Mouse (Mus musculus) hindbrain, embryonic 10.5 days (tissue): Measurements from ENCODE around the gene Tab1. TPM values are rescaled to one million over a fixed set of nuclear protein-coding genes. Genes with fewer than 3 reads are reported as not detected.
A peak's percentile ranks its signal among the peaks of the same experiment; 100 is the strongest.

ENCODE experiments used
- DNase-seq: peaks from one replicate; pipeline ENCODE4 v3.0.0-alpha.2; 2017; ENCODE audit warnings: low spot score
- H3K27ac ChIP-seq: fragments of 300-500 bp; sonication (generic); 2 replicates; pipeline ENCODE4 v1.5.1; 2016; ENCODE audit warnings: mild to moderate bottlenecking, moderate library complexity
- H3K27me3 ChIP-seq: fragments of 300-500 bp; sonication (generic); 2 replicates; pipeline ENCODE4 v1.6.1; 2016; ENCODE audit warnings: mild to moderate bottlenecking; ENCODE audit not compliant: poor library complexity, insufficient read depth, severe bottlenecking
- H3K36me3 ChIP-seq: fragments of 300-500 bp; sonication (generic); 2 replicates; pipeline ENCODE4 v1.6.1; 2016; ENCODE audit warnings: mild to moderate bottlenecking, moderate library complexity
- H3K4me1 ChIP-seq: fragments of 300-500 bp; sonication (generic); replicated peaks from 2 replicates; pipeline ENCODE4 v1.6.1; 2016; ENCODE audit warnings: mild to moderate bottlenecking
- H3K4me3 ChIP-seq: fragments of 300-500 bp; sonication (generic); 2 replicates; pipeline ENCODE4 v1.5.1; 2016; ENCODE audit warnings: mild to moderate bottlenecking, moderate library complexity
- H3K9me3 ChIP-seq: fragments of 300-500 bp; sonication (generic); 2 replicates; pipeline ENCODE4 v1.6.1; 2016; ENCODE audit warnings: mild to moderate bottlenecking, moderate library complexity
- WGBS: fragments of 180-500 bp; shearing (Covaris S2); methylation state at CpG from one replicate; pipeline ENCODE4 v1.1.7; 2016; 5-methylcytosine and 5-hydroxymethylcytosine counted together
- polyA plus RNA-seq: library from polyadenylated mRNA; unstranded; fragments of >200 nt; fragmentation: Nextera tagmentation; extraction: Ambion mirVana; gene quantifications from 2 replicates; pipeline ENCODE4 v1.2.1, GENCODE M21; 2016

Gene Tab1
- polyA plus RNA-seq, 1 experiment from 2014 or later = 42.8 TPM

DNA sequence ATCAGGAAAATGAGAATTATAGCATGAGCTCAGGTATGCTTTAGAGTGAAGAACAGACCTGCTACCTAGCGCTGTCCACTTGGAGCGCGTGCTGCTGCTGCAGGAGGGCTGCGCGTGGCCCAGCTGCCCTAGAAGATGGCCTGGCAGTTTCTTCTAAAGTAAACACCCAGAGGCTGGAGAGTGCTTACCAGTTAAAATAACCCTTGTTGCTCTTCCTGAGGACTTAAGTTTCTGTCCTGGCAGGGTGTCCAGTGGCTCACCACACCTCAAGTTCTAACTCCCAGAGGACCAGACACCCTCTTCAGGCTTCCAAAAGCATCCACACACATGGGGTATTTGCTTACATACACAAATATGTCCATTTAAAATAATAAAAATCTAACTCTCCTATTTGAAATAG is 12.5 kb downstream of the Tab1 start:
- Histone ChIP-seq H3K36me3 (peaks cover 85% of the 10 kb centered on the region), H3K4me3 (no peak overlapping the region), H3K4me1 (0 out of 2 replicates have a peak, but pooled peaks cover 4% of the 10 kb centered on the region), H3K27ac (no peak overlapping the region), H3K9me3 (peaks cover 6% of the 10 kb centered on the region; the same call in 1 of the 2 replicates), H3K27me3 (no peaks in the 10 kb centered on the region)
- no peak for DNase-seq
- 94% methylated on average over 5 of the region's 5 CpGs for WGBS

DNA sequence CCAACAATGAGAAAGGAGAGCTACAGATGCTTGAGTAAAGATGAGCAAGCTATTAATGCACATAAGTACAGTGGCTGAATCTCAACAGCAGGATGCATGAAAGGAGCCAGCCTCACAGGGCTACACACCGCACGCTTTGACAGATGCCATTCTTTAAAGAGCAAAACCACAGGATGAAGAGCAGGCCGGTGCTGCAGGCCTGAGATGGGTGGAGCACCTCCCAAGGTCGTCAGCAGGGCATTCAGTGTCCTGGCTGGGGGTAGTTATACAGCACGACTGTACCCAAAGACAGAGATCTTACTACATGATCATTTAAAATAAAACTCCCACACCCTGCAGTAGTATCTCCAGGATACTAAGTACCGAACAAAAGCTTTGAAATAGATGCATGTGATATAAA is 13.2 kb downstream of the Tab1 start:
- Histone ChIP-seq H3K27ac (no peak overlapping the region), H3K36me3 (peaks cover 85% of the 10 kb centered on the region), H3K27me3 (no peaks in the 10 kb centered on the region), H3K4me3 (no peak overlapping the region), H3K9me3 (peaks cover 6% of the 10 kb centered on the region; the same call in 1 of the 2 replicates), H3K4me1 (0 out of 2 replicates have a peak, but pooled peaks cover 4% of the 10 kb centered on the region)
- 80% methylated on average over 6 of the region's 6 CpGs for WGBS
- no peak for DNase-seq

DNA sequence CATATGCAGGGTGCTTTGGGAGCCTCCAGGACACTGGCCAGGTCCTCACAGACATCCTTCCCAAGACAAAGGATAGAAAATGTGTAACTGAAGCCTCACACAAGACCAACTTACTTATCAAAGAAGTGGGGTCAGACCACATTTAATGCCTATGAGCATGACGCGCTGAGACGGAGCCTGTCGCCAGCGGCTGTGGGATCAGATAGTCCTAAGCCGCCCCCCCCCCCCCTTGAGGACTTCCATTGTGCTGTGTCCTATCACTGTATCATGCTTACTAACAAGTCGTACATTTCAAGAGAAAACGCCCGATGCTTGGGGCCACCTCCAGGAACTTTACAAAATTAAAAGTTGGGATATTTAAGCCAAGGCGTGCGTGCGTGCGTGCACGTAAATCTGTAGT is 14.2 kb downstream of the Tab1 start:
- no peak overlapping the region for H3K4me3 ChIP-seq
- H3K36me3 ChIP-seq = peaks cover 85% of the 10 kb centered on the region
- no peaks in the 10 kb centered on the region for H3K27me3 ChIP-seq
- H3K9me3 ChIP-seq = peaks cover 3% of the 10 kb centered on the region; the same call in 1 of the 2 replicates
- 0 out of 2 replicates have a peak, but pooled peaks cover 4% of the 10 kb centered on the region for H3K4me1 ChIP-seq
- no peak overlapping the region for H3K27ac ChIP-seq
- 92% methylated on average over 14 of the region's 14 CpGs for WGBS
- DNase-seq = no peak

DNA sequence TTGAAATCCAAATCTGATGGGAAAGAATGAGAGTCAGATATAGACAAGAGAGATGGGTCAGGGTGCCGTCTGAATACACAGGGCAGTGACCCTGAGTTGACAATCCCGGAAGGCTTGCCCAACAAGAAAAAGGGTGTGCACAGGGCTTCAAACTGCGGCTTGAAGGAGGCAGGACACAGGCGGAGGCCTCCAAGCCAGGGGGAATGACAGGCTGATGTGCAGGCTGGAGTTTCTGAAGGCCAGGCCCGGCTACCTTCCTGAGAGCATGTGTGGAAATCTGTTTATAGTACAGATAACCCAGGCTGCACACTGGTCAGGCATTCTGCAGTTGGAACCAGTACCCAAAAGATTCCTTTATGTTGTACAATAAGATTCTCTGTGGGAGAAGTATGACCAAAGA is 14.6 kb downstream of the Tab1 start:
- 80% methylated on average over 5 of the region's 5 CpGs for WGBS

DNA sequence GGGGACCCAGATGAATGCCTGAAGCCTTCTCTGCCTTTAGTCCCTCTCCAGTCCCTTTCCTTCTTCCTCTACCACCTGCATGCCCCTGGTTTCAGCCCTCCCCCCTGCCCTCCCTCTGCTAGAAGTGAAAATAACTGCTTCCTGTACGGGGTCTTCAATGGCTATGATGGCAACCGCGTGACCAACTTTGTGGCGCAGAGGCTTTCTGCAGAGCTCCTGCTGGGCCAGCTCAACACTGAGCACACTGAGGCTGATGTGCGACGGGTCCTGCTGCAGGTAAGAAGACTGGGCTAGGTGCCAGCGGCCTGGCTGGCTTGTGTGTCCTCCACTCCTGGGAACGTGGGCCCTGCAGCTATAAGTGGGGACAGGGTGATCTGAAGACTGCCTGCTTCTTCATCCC is 15.6 kb downstream of the Tab1 start:
- H3K27me3 ChIP-seq = no peaks in the 10 kb centered on the region
- H3K4me1 ChIP-seq = peaks cover 9% of the 10 kb centered on the region; the same call in 1 of the 2 replicates
- 92% methylated on average over 8 of the region's 8 CpGs for WGBS
- no peak for DNase-seq
- H3K4me3 ChIP-seq = no peak overlapping the region
- H3K9me3 ChIP-seq = no peaks in the 10 kb centered on the region
- no peak overlapping the region for H3K27ac ChIP-seq
- peaks cover 85% of the 10 kb centered on the region for H3K36me3 ChIP-seq

More for the DNA sequence above, 14.6 kb downstream of the Tab1 start:
- Histone ChIP-seq H3K27ac (no peak overlapping the region), H3K27me3 (no peaks in the 10 kb centered on the region), H3K9me3 (no peaks in the 10 kb centered on the region), H3K36me3 (peaks cover 85% of the 10 kb centered on the region), H3K4me3 (no peak overlapping the region), H3K4me1 (0 out of 2 replicates have a peak, but pooled peaks cover 4% of the 10 kb centered on the region)
- DNase-seq = no peak

DNA sequence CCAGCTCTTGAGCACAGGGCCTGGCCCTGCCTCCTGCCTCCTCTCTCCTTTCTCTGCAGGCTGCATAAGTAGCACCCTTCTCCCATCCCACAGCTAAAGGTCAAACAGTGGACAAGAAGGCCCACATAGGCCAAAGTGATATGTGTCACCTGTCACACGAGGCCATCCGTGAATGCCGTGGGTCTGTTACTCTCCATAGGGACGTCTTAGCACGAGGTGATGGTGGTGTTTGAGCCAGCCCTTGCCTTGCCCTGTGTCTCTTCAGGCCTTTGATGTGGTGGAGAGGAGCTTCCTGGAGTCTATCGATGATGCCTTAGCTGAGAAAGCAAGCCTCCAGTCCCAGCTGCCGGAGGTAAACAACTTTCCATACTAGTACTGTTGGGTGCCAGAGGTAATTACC is 16.6 kb downstream of the Tab1 start:
- H3K27ac ChIP-seq = peak overlapping the region; percentile 50; the same call in 1 of the 2 replicates
- peaks cover 85% of the 10 kb centered on the region for H3K36me3 ChIP-seq
- WGBS = 93% methylated on average over 7 of the region's 7 CpGs
- no peak for DNase-seq
- H3K27me3 ChIP-seq = no peaks in the 10 kb centered on the region
- no peak overlapping the region for H3K4me3 ChIP-seq
- H3K4me1 ChIP-seq = peaks cover 9% of the 10 kb centered on the region; the same call in 1 of the 2 replicates
- H3K9me3 ChIP-seq = no peaks in the 10 kb centered on the region

DNA sequence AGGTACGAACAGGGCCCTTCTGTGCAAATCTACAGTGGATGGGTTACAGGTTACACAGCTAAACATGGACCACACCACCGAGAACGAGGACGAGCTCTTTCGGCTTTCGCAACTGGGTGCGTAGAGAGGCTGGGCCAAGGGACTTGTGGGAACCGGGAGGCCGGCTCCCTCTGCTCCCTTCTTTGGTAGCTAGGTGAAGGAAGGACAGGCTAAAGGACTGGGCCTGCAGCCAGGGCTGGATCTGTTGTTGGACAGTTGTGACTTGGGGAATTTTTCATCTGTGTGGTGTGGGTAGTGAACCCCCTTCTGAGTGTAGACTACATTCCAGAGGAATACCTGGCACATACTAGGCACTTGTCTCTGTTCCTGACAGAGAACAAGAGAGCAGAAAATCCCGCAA is 19.7 kb downstream of the Tab1 start:
- H3K36me3 ChIP-seq = peaks cover 100% of the 10 kb centered on the region
- WGBS = 90% methylated on average over 10 of the region's 10 CpGs

DNA sequence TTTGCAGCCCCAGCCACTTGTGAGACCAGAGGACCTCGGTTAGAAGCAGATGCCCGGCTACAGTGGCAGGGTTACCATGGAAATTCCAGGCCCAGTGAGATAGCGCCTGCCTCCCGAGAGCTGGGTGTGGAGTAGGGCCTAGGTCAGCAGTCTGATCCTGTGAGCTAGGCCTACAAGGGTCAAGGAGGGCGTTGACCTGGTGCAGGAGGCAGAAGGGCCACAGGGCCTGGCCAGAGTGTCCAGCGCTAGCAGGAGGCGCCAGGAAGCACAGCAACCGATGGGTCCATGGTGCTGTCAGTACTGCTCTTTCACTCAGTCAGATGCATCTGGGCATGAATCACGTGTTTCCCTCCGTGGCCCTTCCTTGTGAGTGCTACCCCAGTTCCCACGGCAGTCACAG is 20.8 kb downstream of the Tab1 start:
- H3K27me3 ChIP-seq = no peaks in the 10 kb centered on the region
- no peak for DNase-seq
- peaks cover 21% of the 10 kb centered on the region for H3K4me1 ChIP-seq
- H3K9me3 ChIP-seq = no peaks in the 10 kb centered on the region
- no peak overlapping the region for H3K27ac ChIP-seq
- WGBS = 75% methylated on average over 11 of the region's 11 CpGs
- peaks cover 100% of the 10 kb centered on the region for H3K36me3 ChIP-seq
- H3K4me3 ChIP-seq = no peak overlapping the region

More for the DNA sequence above, 19.7 kb downstream of the Tab1 start:
- H3K9me3 ChIP-seq = no peaks in the 10 kb centered on the region
- no peaks in the 10 kb centered on the region for H3K27me3 ChIP-seq
- peaks cover 14% of the 10 kb centered on the region for H3K4me1 ChIP-seq
- no peak for DNase-seq
- H3K27ac ChIP-seq = peak overlapping the region; percentile 50; the same call in 1 of the 2 replicates
- H3K4me3 ChIP-seq = no peak overlapping the region

DNA sequence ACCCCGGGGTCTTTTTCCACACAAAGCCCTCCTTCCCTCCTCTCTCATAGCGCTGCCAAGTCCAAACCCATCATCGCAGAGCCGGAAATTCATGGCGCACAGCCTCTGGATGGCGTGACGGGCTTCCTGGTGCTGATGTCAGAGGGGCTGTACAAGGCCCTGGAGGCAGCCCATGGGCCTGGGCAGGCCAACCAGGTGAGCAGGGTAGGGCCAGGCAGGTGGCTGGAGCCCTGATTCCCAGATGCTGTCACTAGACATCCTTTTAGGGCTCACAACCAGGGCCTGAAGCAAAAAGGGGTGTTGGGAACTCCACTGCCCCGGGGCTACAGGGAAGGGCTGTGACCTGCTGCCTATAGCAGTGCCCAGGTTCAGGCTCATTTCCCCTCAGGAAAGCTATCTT is 22.8 kb downstream of the Tab1 start:
- no peaks in the 10 kb centered on the region for H3K27me3 ChIP-seq
- no peaks in the 10 kb centered on the region for H3K9me3 ChIP-seq
- no peak overlapping the region for H3K4me3 ChIP-seq
- no peak for DNase-seq
- no peak overlapping the region for H3K27ac ChIP-seq
- H3K4me1 ChIP-seq = peaks cover 40% of the 10 kb centered on the region
- 94% methylated on average over 8 of the region's 8 CpGs for WGBS
- peaks cover 100% of the 10 kb centered on the region for H3K36me3 ChIP-seq

DNA sequence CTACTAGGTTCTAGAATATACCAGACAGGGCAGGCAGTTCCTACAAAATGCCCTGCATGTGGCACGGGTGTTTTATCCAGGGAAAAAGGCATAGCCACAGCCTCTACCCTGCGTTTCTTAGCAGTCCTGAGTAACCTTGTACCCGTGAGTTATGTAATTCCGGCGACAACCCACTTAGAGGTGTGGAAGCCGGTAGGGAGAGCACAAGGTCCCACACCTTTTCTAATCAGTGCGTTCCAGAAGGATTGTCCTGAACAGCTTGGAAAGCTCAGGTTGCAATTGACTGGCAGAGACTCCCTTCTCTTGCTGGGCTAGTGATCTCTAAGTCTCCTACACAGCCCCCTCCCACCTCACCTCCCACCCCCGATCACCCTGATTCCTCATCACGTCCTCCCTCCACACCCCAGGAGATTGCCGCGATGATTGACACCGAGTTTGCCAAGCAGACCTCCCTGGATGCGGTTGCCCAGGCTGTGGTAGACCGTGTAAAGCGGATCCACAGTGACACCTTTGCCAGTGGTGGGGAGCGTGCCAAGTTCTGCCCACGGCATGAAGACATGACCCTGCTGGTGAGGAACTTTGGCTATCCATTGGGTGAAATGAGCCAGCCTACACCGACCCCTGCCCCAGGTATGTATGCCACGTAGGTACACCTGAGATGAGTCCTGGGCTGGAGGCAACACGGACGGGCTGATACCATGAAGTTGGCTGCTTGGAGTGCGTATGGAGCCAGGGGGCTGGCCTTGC is 24.4 kb downstream of the Tab1 start:
- Histone ChIP-seq H3K4me1 (peaks cover 49% of the 10 kb centered on the region), H3K27ac (peak overlapping the region; percentile 23; the same call in 1 of the 2 replicates), H3K9me3 (no peaks in the 10 kb centered on the region), H3K4me3 (no peak overlapping the region), H3K27me3 (no peaks in the 10 kb centered on the region), H3K36me3 (peaks cover 100% of the 10 kb centered on the region)
- WGBS = 94% methylated on average over 22 of the region's 22 CpGs
- no peak for DNase-seq

DNA sequence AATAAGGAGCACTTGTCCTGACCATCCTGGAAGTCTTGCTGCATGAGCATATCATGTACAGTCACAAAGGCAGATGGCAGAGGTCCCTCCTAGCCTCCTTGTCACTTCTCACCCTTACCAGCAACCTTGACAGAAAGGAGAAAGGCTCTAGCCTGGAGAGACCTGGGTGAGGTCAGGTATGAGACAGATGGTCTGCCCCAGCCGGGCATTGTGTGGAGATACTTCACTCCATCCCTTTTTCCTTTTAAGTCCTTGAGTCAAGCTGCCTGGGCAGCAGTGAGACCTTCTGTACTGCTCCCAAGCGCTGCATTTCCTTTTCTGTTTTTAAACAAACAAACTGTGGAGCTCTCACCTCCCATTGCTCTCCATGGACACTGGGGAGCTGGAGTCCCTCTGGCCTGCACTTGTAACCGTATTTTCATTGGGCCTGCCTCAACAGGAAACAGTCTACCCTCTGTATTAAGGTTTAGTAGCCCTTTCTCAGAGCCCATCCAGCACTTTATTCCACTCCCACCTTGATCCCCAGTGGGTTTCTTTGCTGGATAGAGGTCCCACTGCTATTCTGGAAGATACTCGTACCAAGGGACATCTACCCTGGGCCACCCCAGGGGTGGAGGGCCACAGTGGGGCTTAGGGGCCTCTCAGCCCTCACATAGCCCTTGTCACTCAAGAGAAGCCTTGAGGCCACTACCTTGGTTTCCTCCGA is 25.2 kb downstream of the Tab1 start:
- no peak for DNase-seq
- Histone ChIP-seq H3K27ac (peak overlapping the region; percentile 78), H3K9me3 (no peaks in the 10 kb centered on the region), H3K36me3 (peaks cover 99% of the 10 kb centered on the region), H3K4me1 (peaks cover 51% of the 10 kb centered on the region), H3K27me3 (no peaks in the 10 kb centered on the region), H3K4me3 (no peak overlapping the region)
- 64% methylated on average over 5 of the region's 5 CpGs for WGBS

DNA sequence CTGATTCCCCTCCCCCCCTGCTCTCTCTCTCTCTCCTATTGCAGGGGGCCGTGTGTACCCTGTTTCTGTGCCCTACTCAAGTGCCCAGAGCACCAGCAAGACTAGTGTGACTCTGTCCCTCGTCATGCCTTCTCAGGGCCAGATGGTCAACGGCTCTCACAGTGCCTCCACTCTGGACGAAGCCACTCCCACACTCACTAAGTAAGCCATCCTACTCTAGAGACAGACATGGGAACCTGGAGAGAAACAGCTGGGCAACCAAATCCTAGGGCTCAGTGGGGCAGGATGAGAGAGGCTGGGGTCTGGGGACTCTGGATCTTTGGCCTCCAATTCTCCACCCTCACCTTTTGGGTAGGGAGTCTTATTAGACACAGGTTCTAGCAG is 25.8 kb downstream of the Tab1 start:
- DNase-seq = no peak
- H3K36me3 ChIP-seq = peaks cover 99% of the 10 kb centered on the region
- peaks cover 55% of the 10 kb centered on the region for H3K4me1 ChIP-seq
- H3K9me3 ChIP-seq = no peaks in the 10 kb centered on the region
- H3K27ac ChIP-seq = peak overlapping the region; percentile 78
- H3K4me3 ChIP-seq = no peak overlapping the region
- H3K27me3 ChIP-seq = no peaks in the 10 kb centered on the region
- WGBS = 47% methylated on average over 4 of the region's 4 CpGs

DNA sequence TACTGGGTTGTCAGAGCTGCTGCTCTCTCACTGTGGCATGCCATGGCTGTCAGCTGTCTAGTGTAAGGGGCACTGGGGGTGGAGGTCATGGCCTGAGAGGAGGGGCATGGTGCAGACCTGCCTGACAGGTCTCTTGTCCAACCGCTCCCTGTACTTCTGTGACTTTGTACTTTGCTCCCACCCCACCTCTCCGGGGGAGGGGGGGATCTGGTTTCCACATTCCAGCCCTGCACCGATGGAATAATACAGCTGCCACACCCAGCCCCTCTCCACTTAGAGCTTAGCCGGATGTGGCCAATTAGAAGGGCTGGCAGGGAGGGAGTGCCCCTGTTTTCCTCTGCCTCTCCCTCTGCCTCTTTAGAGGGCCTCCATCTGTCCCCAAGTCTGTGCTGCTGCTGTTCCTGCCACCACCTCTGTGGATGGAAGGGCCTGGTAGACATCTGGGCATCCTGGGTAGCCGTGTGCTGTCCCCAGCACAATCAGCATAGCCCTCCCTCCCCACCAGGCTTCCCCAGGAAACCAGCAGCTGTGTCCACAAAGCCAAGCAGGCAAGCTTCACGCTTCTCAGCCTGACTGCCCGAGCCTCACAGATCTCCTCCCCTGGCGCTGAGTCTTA is 26.5 kb downstream of the Tab1 start:
- H3K27ac ChIP-seq = peak overlapping the region; percentile 78

More for the DNA sequence above, 26.5 kb downstream of the Tab1 start:
- Histone ChIP-seq H3K9me3 (no peaks in the 10 kb centered on the region), H3K36me3 (peaks cover 93% of the 10 kb centered on the region), H3K4me3 (no peak overlapping the region), H3K27me3 (no peaks in the 10 kb centered on the region), H3K4me1 (peaks cover 55% of the 10 kb centered on the region)
- peak; percentile 67 for DNase-seq
- 44% methylated on average over 8 of the region's 8 CpGs for WGBS
